Mouse (Mus musculus): ENCODE data around the gene Acox2. TPM values are rescaled to one million over a fixed set of nuclear protein-coding genes. Genes with fewer than 3 reads are reported as not detected.
A peak's percentile ranks its signal among the peaks of the same experiment; 100 is the strongest.

Acox2 gene
- polyA plus RNA-seq, 1 experiment from 2014 or later, result 1.4 TPM

DNA sequence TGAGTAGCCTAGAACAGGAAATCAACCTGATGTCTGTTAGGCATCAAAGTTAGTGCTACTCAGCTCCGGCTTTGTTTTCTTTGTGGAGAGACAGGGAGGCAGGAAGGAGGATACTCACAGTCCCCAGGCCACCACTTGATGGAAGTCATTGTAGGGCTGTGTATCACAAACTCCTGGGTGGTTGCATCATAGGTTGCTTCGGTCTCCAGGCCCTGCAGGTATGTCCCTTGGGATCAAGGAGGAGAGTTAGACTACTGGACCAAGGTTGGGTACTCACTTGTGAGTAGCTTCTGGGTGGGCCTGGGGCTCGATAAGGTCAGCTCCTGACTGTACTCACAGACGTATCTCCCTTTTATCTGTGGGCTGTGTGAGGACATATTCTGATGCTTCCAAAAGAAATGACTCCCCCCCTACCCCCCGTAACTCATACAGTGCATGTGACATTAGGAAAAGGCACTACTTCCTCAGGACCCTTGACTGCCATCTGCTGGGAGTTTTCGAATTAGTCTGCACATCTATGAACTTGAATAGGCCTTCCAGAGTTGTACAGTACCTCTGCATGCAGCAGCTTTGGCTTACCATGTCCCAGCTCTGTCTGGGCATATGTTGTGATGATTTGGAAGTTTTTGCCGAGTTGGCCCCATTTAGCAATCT lies 4.0 kb downstream of the Acox2 start:
- ATAC-seq, result no peak
- Histone ChIP-seq H3K36me3 (ENCODE audit: control insufficient read depth, insufficient read depth, low read length) (no peaks in the 10 kb centered on the region), H3K4me1 (ENCODE audit: control insufficient read depth, insufficient read depth, low read length) (no peaks in the 10 kb centered on the region), H3K4me2 (ENCODE audit: low read depth, low read length) (no peak overlapping the region), H3K9ac (ENCODE audit: low read depth, low read length) (no peak overlapping the region), H3K27me3 (replicated peaks; ENCODE audit: control insufficient read depth, insufficient read depth, low read length) (no peaks in the 10 kb centered on the region), H3K4me3 (ENCODE audit: low read length) (no peak overlapping the region), H3K9me3 (ENCODE audit: control insufficient read depth, low read length) (no peaks in the 10 kb centered on the region), H3K27ac (ENCODE audit: low read length) (no peak overlapping the region)
- 70% methylated on average over 7 of the region's 7 CpGs for WGBS

DNA sequence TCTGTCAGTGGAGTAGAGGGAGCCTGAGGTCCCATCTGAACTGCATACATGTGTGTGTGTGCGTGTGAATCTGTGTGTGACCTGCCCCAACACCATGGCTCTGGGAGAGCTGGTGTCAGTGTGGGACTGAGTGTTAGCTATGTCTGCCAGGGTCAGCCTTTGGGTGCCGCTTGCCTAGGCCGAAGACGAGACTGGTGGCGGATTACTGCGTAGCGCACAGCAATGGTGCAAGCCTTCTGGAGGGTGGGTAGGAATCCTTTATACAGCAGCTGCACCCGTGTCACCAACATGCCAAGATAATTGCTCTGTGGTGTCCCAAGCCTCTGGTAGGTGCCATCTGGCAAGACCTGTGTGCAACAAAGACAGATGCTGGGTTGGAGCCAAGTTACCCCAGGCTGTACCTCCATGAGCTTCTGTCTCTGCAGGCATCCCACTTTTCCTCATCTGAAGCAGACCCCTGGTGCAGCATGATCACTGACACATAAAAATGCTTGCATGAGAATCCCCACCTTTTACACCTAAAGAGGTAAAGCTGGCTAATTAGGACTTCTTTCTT lies 7.7 kb downstream of the Acox2 start:
- Histone ChIP-seq H3K36me3 (ENCODE audit: control insufficient read depth, insufficient read depth, low read length) (no peaks in the 10 kb centered on the region), H3K27ac (ENCODE audit: low read length) (no peak overlapping the region), H3K4me2 (ENCODE audit: low read depth, low read length) (no peak overlapping the region), H3K4me3 (ENCODE audit: low read length) (no peak overlapping the region), H3K9me3 (ENCODE audit: control insufficient read depth, low read length) (no peaks in the 10 kb centered on the region), H3K27me3 (replicated peaks; ENCODE audit: control insufficient read depth, insufficient read depth, low read length) (no peaks in the 10 kb centered on the region), H3K9ac (ENCODE audit: low read depth, low read length) (no peak overlapping the region), H3K4me1 (ENCODE audit: control insufficient read depth, insufficient read depth, low read length) (no peaks in the 10 kb centered on the region)
- WGBS, result 91% methylated on average over 8 of the region's 8 CpGs
- no peak for ATAC-seq

DNA sequence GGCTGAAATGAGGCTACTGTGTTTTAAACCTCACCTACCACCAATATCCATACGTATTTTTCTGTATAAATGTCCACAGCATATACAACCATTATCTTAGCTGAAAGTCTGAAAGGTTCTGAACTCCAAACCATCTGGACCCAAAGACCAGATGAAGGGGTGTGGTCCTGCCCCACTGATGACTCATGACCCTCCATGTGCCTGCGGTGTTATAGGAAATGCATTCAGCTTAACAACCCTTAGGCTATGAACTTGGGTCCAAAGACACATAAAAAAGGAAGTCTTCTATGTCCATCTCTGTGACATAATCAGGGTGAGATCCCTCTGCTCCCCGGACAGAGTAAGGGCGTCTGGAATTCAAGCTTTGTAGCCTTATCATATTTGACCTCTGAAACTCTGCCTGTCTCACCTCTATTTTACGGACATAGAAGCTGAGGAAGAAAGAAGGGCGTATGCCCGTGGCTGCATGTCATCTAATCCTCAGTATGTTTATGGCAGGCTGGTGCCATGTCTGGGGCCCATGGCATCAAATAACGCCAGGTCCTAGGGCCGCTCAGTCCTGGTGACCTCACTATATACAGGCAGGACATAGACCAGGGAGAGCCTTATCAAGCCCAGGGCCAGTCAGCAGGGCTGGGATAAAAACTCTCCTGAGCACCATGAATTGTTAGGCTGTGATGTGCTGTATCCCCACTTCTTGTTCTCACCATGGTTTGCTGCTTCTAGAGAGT lies 8.8 kb downstream of the Acox2 start:
- Histone ChIP-seq H3K36me3 (ENCODE audit: control insufficient read depth, insufficient read depth, low read length) (no peaks in the 10 kb centered on the region), H3K4me2 (ENCODE audit: low read depth, low read length) (no peak overlapping the region), H3K9ac (ENCODE audit: low read depth, low read length) (no peak overlapping the region), H3K27me3 (replicated peaks; ENCODE audit: control insufficient read depth, insufficient read depth, low read length) (no peaks in the 10 kb centered on the region), H3K27ac (ENCODE audit: low read length) (no peak overlapping the region), H3K4me3 (ENCODE audit: low read length) (no peak overlapping the region), H3K9me3 (ENCODE audit: control insufficient read depth, low read length) (no peaks in the 10 kb centered on the region), H3K4me1 (ENCODE audit: control insufficient read depth, insufficient read depth, low read length) (no peaks in the 10 kb centered on the region)
- 67% methylated on average over 9 of the region's 9 CpGs for WGBS
- 0 out of 2 replicates have a peak, but pooled peaks have one; percentile 42 for ATAC-seq

DNA sequence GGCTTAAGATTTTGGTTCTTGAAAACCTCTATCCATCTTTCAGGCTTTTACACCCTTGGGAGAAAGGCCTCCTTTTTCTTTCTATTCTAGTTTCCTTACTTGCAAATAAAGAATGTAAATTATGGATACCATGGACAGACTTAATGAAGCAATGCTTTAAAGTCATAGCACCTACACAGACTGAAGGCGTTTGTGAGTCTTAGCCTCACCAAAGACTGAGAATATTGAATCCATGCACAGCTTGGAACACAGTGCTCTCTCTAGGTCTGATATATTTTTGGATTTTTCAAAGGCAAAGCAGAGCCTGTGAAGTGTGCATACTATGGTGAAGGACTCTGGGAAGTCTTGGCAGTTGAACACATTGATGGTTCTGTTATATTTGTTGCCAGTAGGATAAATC lies 9.9 kb downstream of the Acox2 start:
- 91% methylated on average over 1 of the region's 1 CpGs for WGBS
- no peak for ATAC-seq
- no peaks in the 10 kb centered on the region for H3K27me3 ChIP-seq (replicated peaks; ENCODE audit: control insufficient read depth, insufficient read depth, low read length)
- H3K36me3 ChIP-seq (ENCODE audit: control insufficient read depth, insufficient read depth, low read length), result no peaks in the 10 kb centered on the region
- H3K4me2 ChIP-seq (ENCODE audit: low read depth, low read length), result no peak overlapping the region
- no peak overlapping the region for H3K27ac ChIP-seq (ENCODE audit: low read length)
- H3K4me1 ChIP-seq (ENCODE audit: control insufficient read depth, insufficient read depth, low read length), result no peaks in the 10 kb centered on the region
- H3K4me3 ChIP-seq (ENCODE audit: low read length), result no peak overlapping the region
- no peak overlapping the region for H3K9ac ChIP-seq (ENCODE audit: low read depth, low read length)
- no peaks in the 10 kb centered on the region for H3K9me3 ChIP-seq (ENCODE audit: control insufficient read depth, low read length)

DNA sequence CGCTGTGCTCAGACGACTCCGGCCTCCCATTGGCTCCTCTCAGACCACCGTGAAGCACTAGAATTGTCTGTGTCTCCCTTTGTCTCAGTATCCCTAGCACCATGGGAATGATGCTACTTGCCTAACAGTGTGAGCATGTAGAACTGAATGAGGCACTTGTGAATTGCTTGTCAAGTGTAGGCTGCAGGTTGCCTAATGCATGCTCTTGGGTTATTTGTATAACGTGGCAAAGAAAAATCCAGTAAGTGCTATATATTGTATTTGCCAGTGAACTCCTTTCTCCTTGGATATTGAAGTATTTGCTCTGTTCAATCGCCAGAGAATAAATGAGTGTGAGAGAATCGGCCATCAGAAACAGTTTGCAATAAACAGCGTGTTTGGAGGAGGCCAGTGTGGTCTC lies 12.3 kb downstream of the Acox2 start:
- no peak for ATAC-seq
- no peak overlapping the region for H3K4me2 ChIP-seq (ENCODE audit: low read depth, low read length)
- H3K27ac ChIP-seq (ENCODE audit: low read length), result no peak overlapping the region
- no peak overlapping the region for H3K4me3 ChIP-seq (ENCODE audit: low read length)
- no peaks in the 10 kb centered on the region for H3K27me3 ChIP-seq (replicated peaks; ENCODE audit: control insufficient read depth, insufficient read depth, low read length)
- no peaks in the 10 kb centered on the region for H3K36me3 ChIP-seq (ENCODE audit: control insufficient read depth, insufficient read depth, low read length)
- no peaks in the 10 kb centered on the region for H3K9me3 ChIP-seq (ENCODE audit: control insufficient read depth, low read length)
- no peak overlapping the region for H3K9ac ChIP-seq (ENCODE audit: low read depth, low read length)
- WGBS, result 74% methylated on average over 8 of the region's 8 CpGs
- H3K4me1 ChIP-seq (ENCODE audit: control insufficient read depth, insufficient read depth, low read length), result no peaks in the 10 kb centered on the region

DNA sequence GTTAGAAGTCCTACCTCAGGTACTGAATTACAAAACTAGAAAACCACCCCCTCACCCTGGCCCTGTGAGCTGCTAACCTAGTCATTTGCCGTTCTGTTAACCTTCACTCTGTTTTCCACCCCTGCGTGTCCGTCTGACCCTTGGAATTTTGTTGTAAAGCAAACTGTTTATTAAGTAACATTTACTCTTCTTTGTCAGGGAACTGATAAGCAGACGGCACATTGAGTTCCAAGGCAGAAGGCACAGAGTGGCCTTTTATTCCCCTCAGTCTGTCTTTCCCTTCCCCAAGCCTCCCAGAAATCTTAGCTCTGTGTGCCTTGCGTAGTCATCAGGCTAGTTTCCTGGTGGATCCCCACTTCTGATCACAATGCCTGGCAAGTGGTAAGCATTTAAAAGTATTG lies 14.9 kb downstream of the Acox2 start:
- Histone ChIP-seq H3K9me3 (ENCODE audit: control insufficient read depth, low read length) (no peaks in the 10 kb centered on the region), H3K27ac (ENCODE audit: low read length) (no peak overlapping the region), H3K4me1 (ENCODE audit: control insufficient read depth, insufficient read depth, low read length) (no peaks in the 10 kb centered on the region), H3K4me3 (ENCODE audit: low read length) (no peak overlapping the region), H3K4me2 (ENCODE audit: low read depth, low read length) (no peak overlapping the region), H3K9ac (ENCODE audit: low read depth, low read length) (no peak overlapping the region), H3K27me3 (replicated peaks; ENCODE audit: control insufficient read depth, insufficient read depth, low read length) (no peaks in the 10 kb centered on the region), H3K36me3 (ENCODE audit: control insufficient read depth, insufficient read depth, low read length) (no peaks in the 10 kb centered on the region)
- peak; percentile 41 for ATAC-seq
- WGBS, result 46% methylated on average over 5 of the region's 5 CpGs

DNA sequence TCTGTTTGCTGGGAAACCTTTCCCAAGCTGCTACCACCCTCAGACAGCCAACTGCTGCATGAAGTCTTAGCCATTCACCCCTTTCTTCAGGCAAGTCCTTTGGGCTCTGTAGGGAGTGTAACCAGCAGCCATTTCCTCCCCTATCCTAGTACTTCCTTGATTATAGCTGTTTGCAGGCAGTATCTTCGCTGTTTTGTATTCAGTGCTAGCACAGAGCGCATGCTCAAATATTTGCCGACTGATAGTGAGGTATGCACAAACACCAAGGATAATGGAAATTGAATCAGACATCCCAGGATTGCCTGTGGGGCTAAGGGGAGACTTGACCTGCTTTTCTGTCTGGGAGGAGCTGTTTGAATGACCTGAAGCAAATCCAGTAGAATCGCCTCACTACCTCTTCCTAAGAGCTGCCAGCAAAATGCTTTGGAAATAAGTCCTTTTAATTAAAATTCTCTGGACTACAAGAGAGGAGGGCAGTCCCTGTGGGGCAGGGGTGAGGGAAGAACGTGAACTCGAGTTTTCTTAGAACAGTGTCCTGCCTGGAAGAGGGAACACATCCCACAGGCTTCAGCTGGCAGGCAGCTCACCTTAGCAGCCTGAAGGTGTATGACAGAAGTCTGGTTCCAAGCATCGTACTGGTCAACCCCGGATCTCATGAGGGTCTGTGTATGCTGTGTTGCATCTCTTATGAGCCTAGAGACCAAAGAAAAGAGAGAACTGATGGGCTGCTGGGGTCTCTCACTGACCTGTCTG lies 15.8 kb downstream of the Acox2 start:
- ATAC-seq, result no peak

DNA sequence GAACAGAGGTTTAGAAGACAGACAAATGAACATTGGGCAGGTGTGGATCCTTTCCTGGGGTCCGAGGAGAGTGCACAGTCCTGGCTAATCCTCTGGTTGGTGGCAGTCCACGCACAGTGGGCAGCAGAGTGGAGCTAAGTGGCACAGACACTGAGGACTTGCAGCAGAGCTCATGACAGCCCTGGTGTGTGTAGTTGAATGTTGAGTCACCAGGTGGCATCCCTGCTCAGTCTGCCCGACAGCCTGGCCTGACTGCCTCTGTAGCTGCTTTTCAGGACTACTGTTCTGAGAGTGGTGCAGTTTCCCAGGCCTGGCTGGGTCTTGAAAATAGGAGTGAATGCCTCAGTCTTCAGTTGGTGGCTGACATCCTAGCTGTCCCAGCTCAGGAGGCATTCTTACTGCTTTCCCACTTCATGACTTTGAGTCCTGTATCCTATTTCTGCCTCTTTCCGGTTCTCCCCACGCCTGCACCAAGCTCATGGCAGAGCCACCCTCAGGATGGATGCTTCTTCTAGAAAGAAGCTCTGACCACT lies 16.7 kb downstream of the Acox2 start:
- Histone ChIP-seq H3K4me2 (ENCODE audit: low read depth, low read length) (no peak overlapping the region), H3K27me3 (replicated peaks; ENCODE audit: control insufficient read depth, insufficient read depth, low read length) (no peaks in the 10 kb centered on the region), H3K9ac (ENCODE audit: low read depth, low read length) (peak overlapping the region; percentile 27; the same call in 1 of the 2 replicates), H3K36me3 (ENCODE audit: control insufficient read depth, insufficient read depth, low read length) (no peaks in the 10 kb centered on the region), H3K4me3 (ENCODE audit: low read length) (no peak overlapping the region), H3K9me3 (ENCODE audit: control insufficient read depth, low read length) (no peaks in the 10 kb centered on the region), H3K27ac (ENCODE audit: low read length) (no peak overlapping the region), H3K4me1 (ENCODE audit: control insufficient read depth, insufficient read depth, low read length) (no peaks in the 10 kb centered on the region)
- 52% methylated on average over 5 of the region's 5 CpGs for WGBS
- ATAC-seq, result peak; percentile 59; the same call in 1 of the 2 replicates

More for the DNA sequence above, 15.8 kb downstream of the Acox2 start:
- Histone ChIP-seq H3K4me3 (ENCODE audit: low read length) (no peak overlapping the region), H3K27me3 (replicated peaks; ENCODE audit: control insufficient read depth, insufficient read depth, low read length) (no peaks in the 10 kb centered on the region), H3K9ac (ENCODE audit: low read depth, low read length) (peak overlapping the region; percentile 27; the same call in 1 of the 2 replicates), H3K9me3 (ENCODE audit: control insufficient read depth, low read length) (no peaks in the 10 kb centered on the region), H3K4me1 (ENCODE audit: control insufficient read depth, insufficient read depth, low read length) (no peaks in the 10 kb centered on the region), H3K4me2 (ENCODE audit: low read depth, low read length) (no peak overlapping the region), H3K36me3 (ENCODE audit: control insufficient read depth, insufficient read depth, low read length) (no peaks in the 10 kb centered on the region), H3K27ac (ENCODE audit: low read length) (no peak overlapping the region)
- WGBS, result 53% methylated on average over 8 of the region's 8 CpGs

DNA sequence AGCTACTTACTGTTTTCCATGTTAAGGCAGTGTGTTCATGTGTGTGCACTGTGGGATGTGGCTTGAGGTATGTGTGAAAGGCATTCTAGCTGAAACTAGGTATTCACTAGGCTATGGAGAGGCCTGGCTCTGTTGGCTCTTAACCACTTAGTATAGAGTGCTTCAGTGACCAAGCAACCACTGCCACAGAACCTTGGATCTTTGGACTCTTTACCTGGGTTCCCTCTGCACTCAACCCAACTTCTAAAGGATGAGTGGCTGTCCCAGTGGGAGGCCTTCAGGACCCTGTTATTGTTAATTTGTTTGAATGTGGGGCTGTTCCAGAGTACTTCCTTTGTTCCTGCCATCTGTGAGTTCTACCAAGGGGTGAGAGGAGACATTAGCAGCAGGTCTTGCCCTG lies 17.3 kb downstream of the Acox2 start:
- Histone ChIP-seq H3K9me3 (ENCODE audit: control insufficient read depth, low read length) (no peaks in the 10 kb centered on the region), H3K36me3 (ENCODE audit: control insufficient read depth, insufficient read depth, low read length) (no peaks in the 10 kb centered on the region), H3K4me2 (ENCODE audit: low read depth, low read length) (no peak overlapping the region), H3K4me1 (ENCODE audit: control insufficient read depth, insufficient read depth, low read length) (no peaks in the 10 kb centered on the region), H3K27ac (ENCODE audit: low read length) (no peak overlapping the region), H3K4me3 (ENCODE audit: low read length) (no peak overlapping the region), H3K27me3 (replicated peaks; ENCODE audit: control insufficient read depth, insufficient read depth, low read length) (no peaks in the 10 kb centered on the region), H3K9ac (ENCODE audit: low read depth, low read length) (no peak overlapping the region)
- ATAC-seq, result no peak

Measured in intestine, embryonic 16.5 days (tissue).